Mouse (Mus musculus) intestine, embryonic 16.5 days (tissue): Measurements from ENCODE around the gene Dok5. TPM values are rescaled to one million over a fixed set of nuclear protein-coding genes. Genes with fewer than 3 reads are reported as not detected.

Experiments
- ATAC-seq: fragments of 200-750 bp; cut with Nextera tagmentation; 2 replicates; pipeline ENCODE4 v1.8.0; 2017; ENCODE audit warnings: moderate TSS enrichment, moderate library complexity
- H3K27ac ChIP-seq: fragments of 300-500 bp; sonication (generic); 2 replicates; pipeline ENCODE4 v1.5.1; 2014; ENCODE audit warnings: mild to moderate bottlenecking, low read length
- H3K27me3 ChIP-seq: fragments of 300-500 bp; sonication (generic); replicated peaks from 2 replicates; pipeline ENCODE4 v1.6.1; 2014; ENCODE audit warnings: low read length, control low read depth, mixed read lengths; ENCODE audit not compliant: control insufficient read depth, insufficient read depth
- H3K36me3 ChIP-seq: fragments of 300-500 bp; sonication (generic); 2 replicates; pipeline ENCODE4 v1.6.1; 2014; ENCODE audit warnings: low read length, control low read depth; ENCODE audit not compliant: control insufficient read depth, insufficient read depth
- H3K4me1 ChIP-seq: fragments of 300-500 bp; sonication (generic); 2 replicates; pipeline ENCODE4 v1.6.1; 2014; ENCODE audit warnings: low read length, control low read depth, mixed read lengths; ENCODE audit not compliant: control insufficient read depth, insufficient read depth
- H3K4me2 ChIP-seq: fragments of 300-500 bp; sonication (generic); 2 replicates; pipeline ENCODE4 v1.6.1; 2014; ENCODE audit warnings: low read depth, low read length, control low read depth
- H3K4me3 ChIP-seq: fragments of 300-500 bp; sonication (generic); 2 replicates; pipeline ENCODE4 v1.5.1; 2014; ENCODE audit warnings: mild to moderate bottlenecking, low read length
- H3K9ac ChIP-seq: fragments of 300-500 bp; sonication (generic); 2 replicates; pipeline ENCODE4 v1.6.1; 2014; ENCODE audit warnings: low read depth, low read length
- H3K9me3 ChIP-seq: fragments of 300-500 bp; sonication (generic); 2 replicates; pipeline ENCODE4 v1.6.1; 2016; ENCODE audit warnings: low read length, control low read depth; ENCODE audit not compliant: control insufficient read depth
- WGBS: fragments of 180-500 bp; shearing (Covaris S2); extraction: QIAGEN DNeasy Blood & Tissue Kit; methylation state at CpG from one replicate; pipeline ENCODE4 v1.1.7; 2014; 5-methylcytosine and 5-hydroxymethylcytosine counted together
- polyA plus RNA-seq: library from polyadenylated mRNA; unstranded; fragments of >200 nt; fragmentation: Nextera tagmentation; extraction: Ambion mirVana; gene quantifications from 2 replicates; pipeline ENCODE4 v1.2.1, GENCODE M21; 2015

The Dok5 gene
- polyA plus RNA-seq, 1 experiment from 2014 or later = 1.8 TPM

DNA sequence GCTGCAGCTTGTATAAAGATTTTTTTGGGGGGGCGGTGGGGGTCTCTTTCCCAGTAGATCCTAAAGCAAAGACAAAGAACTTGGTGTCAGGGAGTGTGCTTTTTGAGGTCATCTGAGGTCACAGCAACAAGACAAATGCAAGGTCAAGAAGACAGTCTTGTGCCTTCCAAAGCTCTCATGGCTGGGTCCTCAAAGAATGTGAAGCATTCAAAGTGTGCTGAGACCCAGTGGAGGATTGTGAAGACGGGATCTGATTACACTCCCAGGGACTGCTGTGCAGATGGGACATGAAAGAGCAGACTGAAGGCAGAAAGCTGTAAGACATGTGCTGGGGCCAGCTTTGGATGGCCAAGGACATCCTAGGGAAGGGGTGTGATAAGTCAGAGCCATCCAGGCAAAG, 24.2 kb downstream of the Dok5 start:
- no peak for ATAC-seq
- H3K4me2 ChIP-seq = no peak overlapping the region
- H3K9ac ChIP-seq = no peak overlapping the region
- H3K4me1 ChIP-seq = peaks cover 6% of the 10 kb centered on the region; the same call in 1 of the 2 replicates
- no peak overlapping the region for H3K4me3 ChIP-seq
- 52% methylated on average over 2 of the region's 2 CpGs for WGBS
- no peaks in the 10 kb centered on the region for H3K9me3 ChIP-seq
- H3K27me3 ChIP-seq = no peaks in the 10 kb centered on the region
- no peaks in the 10 kb centered on the region for H3K36me3 ChIP-seq
- no peak overlapping the region for H3K27ac ChIP-seq

DNA sequence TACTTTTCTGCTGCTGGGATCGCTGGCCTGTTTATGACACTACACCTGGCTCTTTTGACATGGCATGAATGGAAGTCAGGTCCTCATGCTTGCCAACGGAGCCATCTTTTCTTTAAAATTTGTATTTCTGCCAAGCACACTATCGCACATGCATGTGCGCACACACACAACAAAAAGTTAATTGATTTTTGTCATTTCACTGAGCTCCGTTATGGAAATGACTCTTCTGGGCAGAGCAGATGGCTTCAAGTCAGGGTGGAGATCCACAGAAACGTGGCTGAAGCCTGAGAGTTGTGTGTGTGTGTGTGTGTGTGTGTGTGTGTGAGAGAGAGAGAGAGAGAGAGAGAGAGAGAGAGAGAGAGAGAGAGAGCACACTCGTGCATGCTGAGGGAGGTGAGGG, 25.1 kb downstream of the Dok5 start:
- Histone ChIP-seq H3K9ac (no peak overlapping the region), H3K4me2 (no peak overlapping the region), H3K4me1 (peaks cover 6% of the 10 kb centered on the region; the same call in 1 of the 2 replicates), H3K36me3 (no peaks in the 10 kb centered on the region), H3K9me3 (no peaks in the 10 kb centered on the region), H3K27me3 (no peaks in the 10 kb centered on the region), H3K4me3 (no peak overlapping the region), H3K27ac (no peak overlapping the region)
- ATAC-seq = no peak
- WGBS = 63% methylated on average over 7 of the region's 7 CpGs

DNA sequence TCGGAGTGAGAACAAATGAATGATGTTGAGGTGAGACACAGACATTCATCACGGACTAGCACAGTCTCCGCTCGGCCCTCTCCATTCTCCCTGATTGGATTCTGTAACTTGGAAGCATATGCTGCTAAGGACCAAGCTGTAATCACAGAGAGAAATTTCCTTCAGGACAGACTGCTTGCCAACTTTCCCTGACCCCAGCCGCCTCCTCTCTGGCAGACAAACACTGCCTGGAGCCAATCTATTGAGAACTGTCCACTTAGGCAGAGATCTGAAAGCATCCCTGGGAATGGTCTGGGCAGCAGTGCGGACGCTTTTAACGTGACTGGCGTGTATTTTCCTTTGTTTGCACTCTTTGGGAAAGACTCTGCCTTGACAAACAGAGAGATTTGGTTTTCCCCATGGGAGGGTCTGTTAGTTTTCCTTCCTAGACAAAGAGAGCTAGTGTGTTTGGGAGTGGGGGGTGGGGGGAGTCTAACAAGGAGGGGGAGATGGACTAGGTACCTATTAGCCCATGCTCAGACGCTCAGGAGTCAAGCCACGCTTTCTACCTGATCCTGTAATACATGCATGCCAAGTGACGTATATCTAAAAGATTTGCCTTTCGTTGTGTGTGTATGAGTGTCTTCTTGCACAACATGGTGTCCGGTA, 25.7 kb downstream of the Dok5 start:
- Histone ChIP-seq H3K27ac (no peak overlapping the region), H3K36me3 (no peaks in the 10 kb centered on the region)
- ATAC-seq = peak; percentile 52; the same call in 1 of the 2 replicates

DNA sequence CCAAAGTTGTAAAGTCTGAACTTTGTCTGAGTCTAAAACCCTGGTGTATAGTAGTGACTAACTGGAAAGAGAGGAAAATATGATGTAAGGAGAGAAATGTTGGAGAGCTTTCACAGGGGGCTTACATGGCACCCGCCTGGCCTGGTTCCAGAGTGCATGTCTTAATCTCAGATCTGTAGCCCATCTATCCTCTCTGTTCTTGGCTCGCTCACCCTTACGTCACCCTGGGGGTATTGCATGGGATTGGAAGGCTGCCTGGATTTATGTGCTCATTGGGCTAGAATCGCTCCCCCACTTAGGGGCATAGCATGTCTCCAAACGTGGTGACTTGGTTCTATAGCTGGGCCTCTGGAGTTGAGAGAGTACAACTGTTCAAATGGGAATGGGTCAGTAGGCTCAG, 26.6 kb downstream of the Dok5 start:
- WGBS = 79% methylated on average over 5 of the region's 5 CpGs
- Histone ChIP-seq H3K36me3 (no peaks in the 10 kb centered on the region), H3K27ac (no peak overlapping the region), H3K4me1 (peaks cover 6% of the 10 kb centered on the region; the same call in 1 of the 2 replicates), H3K4me2 (no peak overlapping the region), H3K9ac (no peak overlapping the region), H3K27me3 (no peaks in the 10 kb centered on the region), H3K4me3 (no peak overlapping the region), H3K9me3 (no peaks in the 10 kb centered on the region)
- no peak for ATAC-seq

More for the DNA sequence above, 25.7 kb downstream of the Dok5 start:
- WGBS = 39% methylated on average over 14 of the region's 14 CpGs
- H3K9me3 ChIP-seq = no peaks in the 10 kb centered on the region
- no peak overlapping the region for H3K4me3 ChIP-seq
- peaks cover 6% of the 10 kb centered on the region; the same call in 1 of the 2 replicates for H3K4me1 ChIP-seq
- H3K27me3 ChIP-seq = no peaks in the 10 kb centered on the region
- H3K9ac ChIP-seq = no peak overlapping the region
- H3K4me2 ChIP-seq = no peak overlapping the region

- Histone ChIP-seq H3K9ac (no peak overlapping the region), H3K36me3 (no peaks in the 10 kb centered on the region), H3K4me2 (no peak overlapping the region), H3K9me3 (no peaks in the 10 kb centered on the region), H3K4me1 (no peaks in the 10 kb centered on the region; the same call in 1 of the 2 replicates), H3K4me3 (no peak overlapping the region), H3K27ac (no peak overlapping the region), H3K27me3 (no peaks in the 10 kb centered on the region)
- WGBS = 62% methylated on average over 3 of the region's 3 CpGs
- no peak for ATAC-seq
Observed at GRCm38 (mm10) chr2:170764704-170765103, 33.1 kb downstream of the Dok5 start.

DNA sequence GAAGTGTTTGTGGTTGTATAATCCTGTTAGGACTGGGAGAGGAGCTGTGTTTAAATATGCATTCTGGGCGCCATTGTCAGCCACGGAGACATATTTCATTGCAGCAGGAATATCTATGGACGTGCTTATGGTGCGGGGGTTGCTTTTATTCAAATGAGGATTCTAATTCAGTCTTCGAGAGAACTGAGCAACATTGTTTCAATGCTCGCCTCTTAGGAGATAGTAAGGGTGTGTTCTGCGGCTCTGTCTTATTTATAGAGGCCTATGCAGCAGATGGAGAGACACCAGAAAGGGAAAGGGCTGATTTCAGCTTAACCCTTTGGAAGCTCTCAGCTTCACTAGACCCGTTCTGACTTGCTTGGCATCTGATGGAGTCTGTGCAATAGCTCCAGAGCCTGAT, 35.6 kb downstream of the Dok5 start:
- no peaks in the 10 kb centered on the region for H3K9me3 ChIP-seq
- no peak overlapping the region for H3K9ac ChIP-seq
- 45% methylated on average over 8 of the region's 8 CpGs for WGBS
- H3K27ac ChIP-seq = no peak overlapping the region
- no peak for ATAC-seq
- no peaks in the 10 kb centered on the region for H3K27me3 ChIP-seq
- no peak overlapping the region for H3K4me3 ChIP-seq
- no peaks in the 10 kb centered on the region; the same call in 1 of the 2 replicates for H3K4me1 ChIP-seq
- no peaks in the 10 kb centered on the region for H3K36me3 ChIP-seq
- no peak overlapping the region for H3K4me2 ChIP-seq

DNA sequence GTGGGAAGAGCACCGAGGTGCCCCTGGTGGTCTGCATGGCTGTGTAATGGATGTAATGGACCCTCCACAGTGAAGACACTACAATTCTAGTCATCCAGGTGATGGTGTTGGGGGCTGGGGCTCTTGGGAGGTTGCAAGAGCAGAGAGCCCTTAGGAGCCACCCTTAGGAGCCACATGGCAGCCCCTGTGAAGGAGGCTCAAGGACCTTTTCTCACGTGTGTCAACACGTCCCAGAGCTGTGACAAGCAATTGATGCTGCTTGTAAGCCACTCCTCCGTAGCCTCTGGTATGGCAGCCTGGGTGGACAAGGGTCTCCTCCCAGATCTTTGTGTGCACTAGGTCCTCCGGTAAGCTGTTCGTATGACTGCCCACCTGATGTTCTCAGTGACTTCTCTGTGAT, 37.1 kb downstream of the Dok5 start:
- H3K9me3 ChIP-seq = no peaks in the 10 kb centered on the region
- H3K36me3 ChIP-seq = no peaks in the 10 kb centered on the region
- ATAC-seq = no peak
- no peak overlapping the region for H3K4me2 ChIP-seq
- no peaks in the 10 kb centered on the region for H3K27me3 ChIP-seq
- no peak overlapping the region for H3K9ac ChIP-seq
- WGBS = 82% methylated on average over 6 of the region's 6 CpGs
- no peak overlapping the region for H3K4me3 ChIP-seq
- no peak overlapping the region for H3K27ac ChIP-seq
- no peaks in the 10 kb centered on the region; the same call in 1 of the 2 replicates for H3K4me1 ChIP-seq

DNA sequence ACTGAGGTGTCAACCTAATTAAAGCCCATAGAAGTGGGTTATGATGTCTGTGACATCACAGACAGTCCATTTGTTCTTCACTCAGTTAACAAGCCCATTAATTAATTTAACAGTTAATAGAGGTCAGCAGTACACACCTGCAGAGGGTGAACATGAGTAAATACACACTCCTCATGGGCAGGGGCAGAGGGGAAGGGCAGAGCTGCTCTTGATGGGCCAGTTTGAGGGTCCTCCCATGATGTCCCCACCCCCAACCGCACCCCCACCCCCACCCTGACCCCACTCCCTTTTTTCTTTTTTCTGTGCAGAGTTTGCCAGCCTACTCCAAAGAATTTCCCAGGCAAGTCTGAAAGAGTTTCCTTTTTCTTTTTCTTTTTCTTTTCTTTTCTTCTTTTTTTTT, 39.9 kb downstream of the Dok5 start:
- 9% methylated on average over 1 of the region's 1 CpGs for WGBS

GRCm38 (mm10) chr2:170772126-170772884, 40.7 kb downstream of the Dok5 start:
- Histone ChIP-seq H3K4me1 (no peaks in the 10 kb centered on the region), H3K36me3 (no peaks in the 10 kb centered on the region), H3K4me3 (no peak overlapping the region), H3K27ac (no peak overlapping the region), H3K27me3 (no peaks in the 10 kb centered on the region), H3K9me3 (no peaks in the 10 kb centered on the region), H3K9ac (peak overlapping the region; percentile 22; the same call in 1 of the 2 replicates), H3K4me2 (no peak overlapping the region; the same call in 1 of the 2 replicates)
- ATAC-seq = no peak
- 17% methylated on average over 19 of the region's 19 CpGs for WGBS

More for the DNA sequence above, 39.9 kb downstream of the Dok5 start:
- Histone ChIP-seq H3K27ac (no peak overlapping the region), H3K4me1 (no peaks in the 10 kb centered on the region), H3K9me3 (no peaks in the 10 kb centered on the region), H3K4me2 (no peak overlapping the region), H3K9ac (no peak overlapping the region), H3K27me3 (no peaks in the 10 kb centered on the region), H3K36me3 (no peaks in the 10 kb centered on the region), H3K4me3 (no peak overlapping the region)
- ATAC-seq = no peak
